Mouse (Mus musculus): ENCODE results near the gene Srrd.

- TF ChIP-seq GATA1 (IDR thresholded peaks at IDR 0.05; ENCODE audit: borderline replicate concordance, low read length) (no peak), FLI1 (IDR thresholded peaks at IDR 0.05; ENCODE audit: low read length) (no peak)
Measured at GRCm38 (mm10) chr5:112296404-112297181, 46.2 kb downstream of the Srrd start.

Data from megakaryocyte, embryonic 14.5 days (primary cell).